Mouse (Mus musculus) G1E (cell line): ENCODE measurements at regions not wholly inside any gene's neighbourhood (a gene's known extent, or its start where the extent isn't known, plus 50 kb on each side); places are given as distances from the start of the nearest gene placed in this dataset.

Experiments
- ATAC-seq: 2 replicates; pipeline ENCODE4 v1.8.0; 2016; ENCODE audit warnings: mild to moderate bottlenecking; ENCODE audit not compliant: insufficient number of reproducible peaks, poor library complexity, low FRiP score, severe bottlenecking; ENCODE audit errors: extremely low read depth
- DNase-seq: peaks from one replicate; pipeline ENCODE4 v3.0.0; 2012; ENCODE audit warnings: low spot score
- H3K27me3 ChIP-seq: 2 replicates; pipeline ENCODE4 v1.6.1; 2012; ENCODE audit warnings: mild to moderate bottlenecking, low read length, inconsistent platforms; ENCODE audit not compliant: insufficient read depth
- H3K36me3 ChIP-seq: replicated peaks from 2 replicates; pipeline ENCODE3; 2012; ENCODE audit warnings: mild to moderate bottlenecking, inconsistent platforms
- H3K4me1 ChIP-seq: 2 replicates; pipeline ENCODE4 v1.6.1; 2012; ENCODE audit warnings: low read depth, low read length, inconsistent platforms, mixed read lengths; ENCODE audit not compliant: insufficient read depth
- H3K4me3 ChIP-seq: 2 replicates; pipeline ENCODE4 v1.5.1; 2012; ENCODE audit warnings: low read depth, mild to moderate bottlenecking, inconsistent platforms, low read length, moderate library complexity, mixed read lengths
- H3K9me3 ChIP-seq: replicated peaks from 2 replicates; pipeline ENCODE4 v1.6.1; 2012; ENCODE audit warnings: inconsistent platforms
- CTCF ChIP-seq: IDR thresholded peaks from 2 replicates; pipeline ENCODE4 v1.5.1; 2012; ENCODE audit warnings: low read depth, low read length, inconsistent platforms, mixed read lengths
- GATA1 ChIP-seq: IDR thresholded peaks from 2 replicates; pipeline ENCODE4 v1.6.1; 2012; ENCODE audit warnings: borderline replicate concordance, low read length, inconsistent platforms, mixed read lengths
- GATA2 ChIP-seq: IDR thresholded peaks from 2 replicates; pipeline ENCODE4 v1.6.1; 2012; ENCODE audit warnings: low read depth, low read length, inconsistent platforms, borderline replicate concordance
- POLR2AphosphoS5 ChIP-seq: IDR thresholded peaks from 2 replicates; pipeline ENCODE4 v1.6.1; 2012; ENCODE audit warnings: low read depth, low read length, inconsistent platforms; ENCODE audit not compliant: insufficient replicate concordance
- TAL1 ChIP-seq: conservative IDR thresholded peaks from 2 replicates; pipeline ENCODE4 v1.6.1; 2012; ENCODE audit warnings: low read depth, low read length, inconsistent platforms, mixed read lengths

DNA sequence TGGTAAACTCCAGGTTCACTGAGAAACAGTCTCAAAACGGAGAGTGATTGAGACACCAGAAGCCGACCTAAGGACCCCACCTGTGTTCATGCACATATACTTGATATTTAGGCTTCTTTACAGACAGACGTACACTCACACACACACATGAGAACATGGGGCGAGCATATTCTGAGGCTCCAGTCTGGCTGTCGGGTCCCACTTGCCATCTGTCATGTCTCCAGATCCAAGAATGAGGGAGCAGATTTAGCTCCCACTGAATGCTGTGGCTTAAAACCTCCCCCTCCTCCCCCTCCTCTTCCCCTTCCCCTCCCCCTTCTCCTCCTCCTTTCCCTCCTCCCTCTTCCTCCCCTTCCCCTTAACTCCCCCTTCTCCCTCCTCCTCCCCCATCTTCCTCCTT lies 167.5 kb downstream of the Sh3bp4 start:
- no peaks in the 10 kb centered on the region for H3K36me3 ChIP-seq
- no peak for TF ChIP-seq GATA1
- TF ChIP-seq TAL1: no peak
- no peak for TF ChIP-seq POLR2AphosphoS5
- TF ChIP-seq CTCF: no peak
- no peak for TF ChIP-seq GATA2
- DNase-seq: no peak
- peaks cover 93% of the 10 kb centered on the region for H3K9me3 ChIP-seq
- no peak overlapping the region for H3K4me3 ChIP-seq
- H3K4me1 ChIP-seq: no peaks in the 10 kb centered on the region
- ATAC-seq: no peak
- H3K27me3 ChIP-seq: no peaks in the 10 kb centered on the region

DNA sequence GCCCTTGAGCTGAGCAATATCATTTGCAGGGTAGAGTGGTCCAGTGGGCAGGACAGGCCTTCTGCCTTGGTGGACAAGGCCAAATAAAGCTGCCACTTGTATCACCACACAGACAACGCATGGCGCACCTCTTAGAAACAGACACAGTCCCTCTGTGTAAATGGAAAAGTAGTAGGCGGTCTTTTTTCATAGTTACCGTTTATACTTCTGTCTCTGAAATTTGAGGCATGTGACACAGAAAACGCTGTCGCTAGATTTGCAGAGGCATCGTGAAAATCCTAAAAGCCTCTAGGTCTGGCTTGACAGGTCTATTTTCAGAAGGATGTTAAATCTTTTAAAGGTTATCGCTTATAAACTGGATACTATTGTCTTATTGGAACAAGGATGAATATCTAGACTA lies 174.4 kb downstream of the Sh3bp4 start:
- peaks cover 78% of the 10 kb centered on the region for H3K9me3 ChIP-seq
- TF ChIP-seq GATA2: no peak
- no peak for TF ChIP-seq CTCF
- no peak for TF ChIP-seq GATA1
- no peak for TF ChIP-seq POLR2AphosphoS5
- TF ChIP-seq TAL1: no peak
- no peaks in the 10 kb centered on the region for H3K36me3 ChIP-seq
- ATAC-seq: no peak
- H3K4me3 ChIP-seq: no peak overlapping the region
- H3K27me3 ChIP-seq: no peaks in the 10 kb centered on the region
- DNase-seq: no peak
- no peaks in the 10 kb centered on the region for H3K4me1 ChIP-seq

DNA sequence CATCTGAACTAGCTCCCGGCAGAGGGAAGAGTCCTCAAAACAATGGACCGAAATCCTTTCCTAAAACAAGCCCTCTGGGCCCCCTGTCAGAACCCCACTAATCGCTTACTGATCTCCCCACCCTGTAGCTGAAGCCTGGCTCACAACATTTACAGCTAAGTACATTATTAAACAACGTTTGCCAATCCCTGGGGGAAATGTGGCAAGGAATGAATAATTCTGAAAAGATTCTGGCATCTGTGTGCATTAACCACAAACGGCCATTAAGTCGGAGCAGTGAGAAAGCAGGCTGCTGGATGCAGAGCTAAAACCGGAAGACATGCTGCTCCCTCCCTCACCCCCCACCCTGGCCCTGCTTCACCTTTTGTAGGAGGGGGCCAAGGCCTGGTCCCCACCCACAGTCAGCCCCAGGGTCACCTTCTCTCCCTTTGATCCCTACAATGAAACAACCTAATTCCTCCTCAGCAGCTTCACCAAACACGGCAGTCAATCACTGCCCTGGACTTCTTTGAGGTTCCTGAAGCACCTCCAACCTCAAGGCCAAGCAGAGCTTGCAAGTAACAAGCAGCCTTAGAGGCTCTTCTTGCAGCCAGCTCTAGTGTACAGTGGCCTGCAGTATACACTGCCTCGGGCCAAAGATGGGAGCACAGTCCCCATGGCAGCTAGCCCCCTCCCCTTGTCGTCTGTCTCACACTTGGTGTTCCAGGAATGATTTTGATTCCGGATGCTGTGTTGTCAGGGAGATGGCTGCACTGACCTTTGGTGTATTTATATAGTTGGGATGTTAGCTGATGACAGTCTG lies 175.2 kb downstream of the Sh3bp4 start:
- no peak for DNase-seq
- Histone ChIP-seq H3K27me3 (no peaks in the 10 kb centered on the region), H3K4me3 (no peak overlapping the region), H3K4me1 (no peaks in the 10 kb centered on the region), H3K9me3 (peaks cover 74% of the 10 kb centered on the region), H3K36me3 (no peaks in the 10 kb centered on the region)
- ATAC-seq: no peak
- TF ChIP-seq CTCF (no peak), GATA1 (no peak), POLR2AphosphoS5 (no peak), TAL1 (no peak), GATA2 (no peak)

DNA sequence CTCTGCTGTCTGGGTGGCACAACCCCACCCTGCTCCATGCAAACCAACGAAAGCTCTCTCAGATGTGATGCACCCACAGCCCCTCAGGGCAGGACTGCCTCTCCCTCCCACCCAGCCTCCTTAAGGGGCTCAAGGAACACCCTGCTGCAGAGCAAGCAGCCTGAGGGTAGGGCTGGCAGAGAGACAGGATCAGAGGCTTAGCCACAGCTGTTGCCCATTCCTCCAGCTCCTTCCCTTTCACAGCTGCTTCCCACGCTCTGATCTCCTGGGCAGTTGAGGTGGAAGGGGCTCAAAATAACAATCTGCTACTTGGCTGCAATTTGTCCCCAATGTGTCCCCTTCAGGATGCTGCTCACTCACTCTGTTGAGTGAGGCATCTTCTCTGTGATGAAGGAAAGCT lies 181.5 kb downstream of the Sh3bp4 start:
- no peaks in the 10 kb centered on the region for H3K36me3 ChIP-seq
- no peak for TF ChIP-seq GATA2
- no peak for TF ChIP-seq GATA1
- TF ChIP-seq CTCF: no peak
- no peak for TF ChIP-seq TAL1
- TF ChIP-seq POLR2AphosphoS5: no peak
- H3K4me3 ChIP-seq: no peak overlapping the region
- no peaks in the 10 kb centered on the region for H3K27me3 ChIP-seq
- ATAC-seq: no peak
- no peak for DNase-seq
- H3K4me1 ChIP-seq: no peaks in the 10 kb centered on the region
- H3K9me3 ChIP-seq: peaks cover 62% of the 10 kb centered on the region

DNA sequence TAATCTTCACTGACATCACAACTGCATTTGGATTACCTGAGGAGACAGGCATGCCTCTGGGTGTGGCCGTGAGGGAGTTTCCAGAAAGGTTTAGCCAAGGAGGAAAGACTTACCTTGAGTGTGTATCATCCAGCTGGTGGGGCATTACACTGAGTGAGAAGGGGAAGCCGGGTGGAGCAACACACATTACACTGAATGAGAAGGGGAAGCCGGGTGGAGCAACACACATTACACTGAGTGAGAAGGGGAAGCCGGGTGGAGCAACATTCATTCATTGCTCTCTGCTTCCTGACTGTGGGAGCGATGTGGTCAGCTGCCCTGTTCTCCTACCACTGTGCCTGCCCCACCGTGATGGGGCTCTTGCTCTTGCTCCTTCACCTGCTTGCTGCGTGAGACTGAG lies 182.3 kb downstream of the Sh3bp4 start:
- no peak for TF ChIP-seq CTCF
- no peak for TF ChIP-seq POLR2AphosphoS5
- no peak for TF ChIP-seq GATA1
- TF ChIP-seq GATA2: no peak
- TF ChIP-seq TAL1: no peak
- H3K4me1 ChIP-seq: no peaks in the 10 kb centered on the region
- H3K4me3 ChIP-seq: no peak overlapping the region
- peaks cover 63% of the 10 kb centered on the region for H3K9me3 ChIP-seq
- H3K27me3 ChIP-seq: no peaks in the 10 kb centered on the region
- ATAC-seq (no peak), DNase-seq (no peak)
- H3K36me3 ChIP-seq: no peaks in the 10 kb centered on the region

DNA sequence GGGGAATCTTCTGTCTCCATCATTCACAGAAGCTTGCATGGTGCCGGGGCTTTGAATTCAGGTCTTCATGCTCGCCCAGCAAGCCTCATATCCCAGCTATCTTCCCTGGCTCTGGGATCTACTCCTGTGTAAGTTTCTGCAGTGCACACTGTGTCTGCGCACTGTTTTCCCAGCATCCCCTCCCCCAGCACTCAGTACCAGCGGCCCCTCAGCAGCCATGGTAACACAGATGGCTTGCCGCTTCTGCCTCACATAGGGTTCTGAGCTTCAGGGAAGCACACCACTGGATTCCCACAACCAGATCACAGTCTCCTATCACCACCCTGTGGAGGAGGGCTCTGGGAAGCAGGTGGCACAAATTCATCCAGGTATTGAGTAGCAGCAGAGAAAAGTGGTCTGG lies 187.7 kb downstream of the Sh3bp4 start:
- Histone ChIP-seq H3K9me3 (peaks cover 77% of the 10 kb centered on the region), H3K4me1 (no peaks in the 10 kb centered on the region), H3K27me3 (no peaks in the 10 kb centered on the region), H3K36me3 (no peaks in the 10 kb centered on the region), H3K4me3 (no peak overlapping the region)
- no peak for ATAC-seq
- TF ChIP-seq POLR2AphosphoS5: no peak
- TF ChIP-seq TAL1: no peak
- no peak for TF ChIP-seq GATA1
- no peak for TF ChIP-seq CTCF
- TF ChIP-seq GATA2: no peak
- DNase-seq: no peak

DNA sequence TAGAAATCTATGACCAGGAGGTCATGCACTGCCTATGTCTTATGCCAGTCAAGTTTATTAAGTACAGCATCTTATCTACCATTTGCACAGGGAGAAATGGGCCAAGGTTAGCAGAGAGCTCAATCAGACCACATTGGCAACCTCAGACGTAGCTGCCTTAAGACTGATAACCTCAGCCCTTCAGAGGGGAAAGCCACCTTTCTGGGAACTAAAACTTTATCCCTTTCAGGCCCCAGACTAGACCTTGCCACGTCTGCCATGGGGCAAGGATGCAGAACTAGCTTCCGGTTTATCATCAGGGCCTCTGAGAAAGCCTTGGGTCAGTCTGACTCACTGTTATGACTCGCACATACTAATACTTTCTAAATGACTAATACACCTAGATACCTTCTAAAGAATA lies 188.8 kb upstream of the Agap1 start:
- DNase-seq (no peak), ATAC-seq (no peak)
- H3K27me3 ChIP-seq: no peaks in the 10 kb centered on the region
- no peak overlapping the region for H3K4me3 ChIP-seq
- TF ChIP-seq POLR2AphosphoS5 (no peak), TAL1 (no peak), GATA1 (no peak), GATA2 (no peak), CTCF (no peak)
- no peaks in the 10 kb centered on the region for H3K4me1 ChIP-seq
- peaks cover 77% of the 10 kb centered on the region for H3K9me3 ChIP-seq
- H3K36me3 ChIP-seq: no peaks in the 10 kb centered on the region
